In genomic region chr17:76327371-76327770, GRCm38 (mm10) we compare ENCODE assay signal across 18 mouse cellular contexts.
"Had no signal": no experiment of that assay in that cellular context is flagged by ENCODE, and none has a peak within 500 bp of the region (broad histone marks: within the 10 kb centered on the region; RNA-seq: fewer than 3 reads in every experiment).

No protein-coding gene starts in this region.

- H3K27me3 ChIP-seq: limb, embryonic 13.5 days; liver, embryonic 12.5 days; liver, embryonic 15.5 days; midbrain, embryonic 12.5 days; midbrain, embryonic 15.5 days; neural tube, embryonic 12.5 days; neural tube, embryonic 15.5 days had no signal

- H3K9ac ChIP-seq: limb, embryonic 13.5 days; liver, embryonic 12.5 days; liver, embryonic 15.5 days; midbrain, embryonic 12.5 days; midbrain, embryonic 15.5 days; neural tube, embryonic 12.5 days; neural tube, embryonic 15.5 days had no signal

- ATAC-seq: intestine, embryonic 16.5 days; liver, embryonic 12.5 days; midbrain, embryonic 15.5 days had no signal

- H3K9me3 ChIP-seq: limb, embryonic 10.5 days; limb, embryonic 13.5 days; liver, embryonic 12.5 days; liver, embryonic 15.5 days; midbrain, embryonic 12.5 days; midbrain, embryonic 15.5 days; neural tube, embryonic 12.5 days; neural tube, embryonic 15.5 days had no signal

- H3K4me1 ChIP-seq: limb, embryonic 10.5 days; limb, embryonic 13.5 days; liver, embryonic 12.5 days; liver, embryonic 15.5 days; midbrain, embryonic 12.5 days; midbrain, embryonic 15.5 days; neural tube, embryonic 12.5 days; neural tube, embryonic 15.5 days had no signal

- H3K4me3 ChIP-seq: limb, embryonic 10.5 days; limb, embryonic 13.5 days; liver, embryonic 12.5 days; liver, embryonic 15.5 days; midbrain, embryonic 12.5 days; midbrain, embryonic 15.5 days; neural tube, embryonic 12.5 days; neural tube, embryonic 15.5 days had no signal

- H3K27ac ChIP-seq: limb, embryonic 10.5 days; limb, embryonic 13.5 days; liver, embryonic 12.5 days; liver, embryonic 15.5 days; macrophage; midbrain, embryonic 12.5 days; midbrain, embryonic 15.5 days; neural tube, embryonic 12.5 days; neural tube, embryonic 15.5 days; stomach, postnatal 0 days had no signal

- H3K4me2 ChIP-seq: limb, embryonic 13.5 days; liver, embryonic 12.5 days; liver, embryonic 15.5 days; midbrain, embryonic 12.5 days; midbrain, embryonic 15.5 days; neural tube, embryonic 12.5 days; neural tube, embryonic 15.5 days had no signal

- DNase-seq: kidney, adult 18-20 months; kidney, adult 9 months; kidney, postnatal 14 days; kidney, postnatal 4 days; liver; lung, adult 18-20 months; thymus, postnatal 25 days had no signal

- H3K36me3 ChIP-seq: limb, embryonic 10.5 days; limb, embryonic 13.5 days; liver, embryonic 12.5 days; liver, embryonic 15.5 days; midbrain, embryonic 12.5 days; midbrain, embryonic 15.5 days; neural tube, embryonic 12.5 days; neural tube, embryonic 15.5 days had no signal
